Mouse (Mus musculus): ENCODE measurements around the gene Zfp870.

The Zfp870 gene

DNA sequence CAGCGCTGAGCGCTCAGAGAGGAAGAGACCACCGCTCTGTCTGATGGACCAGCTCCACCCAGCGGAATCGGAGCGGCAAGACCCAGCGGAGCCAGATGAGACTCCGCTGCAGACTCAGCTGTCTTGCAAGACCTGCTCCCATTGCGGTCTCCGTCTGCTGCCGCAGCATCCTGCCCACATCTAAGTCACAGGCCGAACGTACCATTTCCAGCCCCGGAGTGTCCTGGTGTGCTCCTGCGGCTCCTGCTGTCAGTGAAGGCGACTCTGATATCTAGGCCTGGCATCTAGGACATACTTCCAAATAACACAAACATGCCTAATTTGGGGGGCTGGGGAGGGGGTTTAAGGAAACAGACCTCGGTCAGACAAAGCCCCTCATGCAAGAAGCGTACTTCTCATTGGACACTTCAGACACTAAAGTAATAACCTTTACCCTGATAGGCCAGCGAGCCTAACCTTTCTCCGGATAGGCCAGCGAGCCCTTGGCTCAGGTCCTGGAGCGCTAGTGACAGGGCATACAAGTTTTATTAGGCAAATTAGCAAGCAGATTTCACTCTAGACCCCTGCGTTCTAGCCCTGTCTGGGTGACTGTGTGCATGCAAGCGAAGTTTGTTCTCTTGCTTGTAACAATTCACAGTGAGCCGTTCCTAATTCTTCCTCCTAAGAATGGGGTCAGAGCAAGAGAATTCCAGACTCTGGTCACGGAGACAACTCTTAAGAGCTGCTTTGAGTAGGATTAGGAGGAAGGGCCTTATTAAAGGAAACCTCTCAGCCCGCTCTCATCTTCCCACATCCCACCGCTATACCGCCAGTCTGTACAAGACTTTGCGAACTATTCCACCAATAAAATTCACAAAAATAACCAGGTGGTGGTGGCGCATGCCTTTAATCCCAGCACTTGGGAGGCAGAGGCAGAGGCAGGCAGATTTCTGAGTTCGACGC is at the start of gene Zfp870:
Gene Zfp870, minus strand, starts transcription at position 404 of the 942 bp plus-strand sequence.
- DNase-seq, result peak; percentile 75 to 83

DNA sequence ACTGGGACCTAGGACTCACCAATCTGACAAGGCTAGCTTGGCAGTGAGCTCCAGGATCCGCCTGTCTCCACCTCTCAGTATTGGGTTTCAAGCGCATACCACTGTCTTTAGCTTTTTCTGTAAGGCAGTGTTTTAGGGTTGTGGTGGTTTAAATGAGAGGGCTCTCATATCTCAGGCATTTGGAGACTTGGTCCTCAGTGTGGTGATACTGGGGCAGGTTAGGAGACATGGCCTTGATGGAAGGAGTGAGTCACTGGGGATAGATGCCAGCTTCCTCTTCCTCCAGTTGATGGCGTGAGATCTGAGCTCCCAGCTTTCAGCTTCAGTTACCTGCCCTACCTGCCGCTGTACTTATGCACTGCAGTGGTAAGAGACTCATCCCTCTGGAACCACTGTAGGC is 48.4 kb upstream of the Zfp870 start:
- no peak for DNase-seq

DNA sequence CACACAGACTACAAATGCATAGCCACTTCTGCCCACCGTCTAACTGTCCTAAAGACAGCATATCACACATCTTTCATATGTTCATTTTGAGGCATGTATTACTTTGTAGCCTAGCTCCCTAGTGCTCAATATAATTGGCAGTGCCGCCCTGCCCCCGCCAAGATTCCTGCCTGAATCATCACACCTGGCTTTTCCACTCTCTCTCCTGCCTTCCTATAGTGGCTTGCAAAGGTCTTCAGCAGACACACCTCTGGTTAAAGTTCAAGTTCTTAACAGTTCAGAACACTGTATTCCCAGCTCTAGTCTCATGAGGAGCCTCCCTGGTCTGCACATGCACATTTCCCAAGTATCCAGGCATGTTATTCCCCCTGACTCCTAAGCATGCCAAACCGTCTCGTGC is 36.4 kb upstream of the Zfp870 start:
- DNase-seq, result no peak

DNA sequence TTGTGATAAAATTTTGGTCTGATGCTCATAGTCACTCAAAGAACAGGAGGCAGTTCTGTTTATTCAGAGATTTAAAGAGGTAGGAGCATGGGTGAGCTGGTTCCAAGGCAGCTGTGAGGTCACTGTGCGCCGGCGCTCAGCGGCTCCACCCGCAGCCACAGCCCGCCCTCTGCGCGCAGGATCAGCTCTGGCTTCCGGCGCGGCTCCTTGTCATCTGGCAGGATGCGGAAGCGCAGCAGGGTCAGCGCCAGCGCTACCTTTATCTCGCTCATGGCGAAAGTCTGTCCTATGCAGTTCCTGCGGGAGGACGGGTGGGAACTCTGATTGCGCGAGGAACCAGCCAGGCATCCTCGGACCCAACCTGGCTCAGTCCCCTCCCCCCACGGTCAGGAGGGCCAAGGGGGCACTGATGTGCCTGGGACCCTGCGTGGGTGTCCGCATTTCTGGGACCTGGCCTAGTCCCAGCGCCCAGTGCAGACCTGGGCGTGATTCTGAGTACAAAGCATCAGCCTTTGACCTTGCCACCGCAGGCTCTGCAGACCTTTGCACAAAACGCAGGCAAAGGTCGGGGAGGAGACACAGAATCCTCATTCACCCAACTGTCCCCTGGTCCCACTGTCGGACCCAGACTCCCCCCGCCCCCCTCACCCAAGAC is 33.3 kb upstream of the Zfp870 start:
- peak; percentile 69 to 77 for DNase-seq

DNA sequence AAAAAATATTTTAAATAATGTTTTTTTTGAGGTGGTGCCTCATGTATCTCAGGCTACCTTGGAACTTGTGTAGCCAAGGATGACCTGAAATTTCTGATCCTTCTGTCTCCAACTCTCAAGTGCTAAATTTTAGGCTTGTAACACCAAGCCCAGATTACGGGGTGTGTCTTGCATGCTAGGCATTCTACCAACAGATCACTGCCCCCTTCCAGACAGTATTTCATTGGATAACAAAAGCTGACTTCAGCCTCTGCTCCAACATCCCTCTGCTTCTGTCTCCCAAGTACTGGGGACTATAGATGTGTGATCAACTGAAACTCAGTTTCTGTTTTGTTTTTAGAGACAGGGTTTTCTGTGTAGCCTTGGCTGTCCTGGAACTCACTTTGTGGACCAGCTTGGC is 32.2 kb upstream of the Zfp870 start:
- no peak for DNase-seq

DNA sequence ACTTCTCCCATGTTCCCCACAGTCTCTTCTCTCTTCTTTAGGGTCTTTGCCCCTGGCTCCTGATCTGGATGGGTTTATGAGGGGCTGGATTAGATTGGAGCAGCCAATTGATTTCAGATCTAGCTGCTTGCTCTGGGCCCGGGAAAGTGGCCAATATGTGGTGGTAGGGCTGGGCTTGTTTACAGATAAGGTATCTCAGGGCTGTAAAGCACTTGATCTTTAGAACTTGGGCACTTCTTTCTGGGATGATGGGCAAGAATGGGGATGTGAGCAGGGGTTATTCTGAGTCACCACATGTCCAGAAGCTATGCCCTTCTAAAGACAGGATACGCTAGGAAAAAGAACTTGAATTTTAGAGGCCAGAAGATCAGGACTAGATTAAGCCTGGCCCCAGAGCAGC is 27.7 kb upstream of the Zfp870 start:
- no peak for DNase-seq

DNA sequence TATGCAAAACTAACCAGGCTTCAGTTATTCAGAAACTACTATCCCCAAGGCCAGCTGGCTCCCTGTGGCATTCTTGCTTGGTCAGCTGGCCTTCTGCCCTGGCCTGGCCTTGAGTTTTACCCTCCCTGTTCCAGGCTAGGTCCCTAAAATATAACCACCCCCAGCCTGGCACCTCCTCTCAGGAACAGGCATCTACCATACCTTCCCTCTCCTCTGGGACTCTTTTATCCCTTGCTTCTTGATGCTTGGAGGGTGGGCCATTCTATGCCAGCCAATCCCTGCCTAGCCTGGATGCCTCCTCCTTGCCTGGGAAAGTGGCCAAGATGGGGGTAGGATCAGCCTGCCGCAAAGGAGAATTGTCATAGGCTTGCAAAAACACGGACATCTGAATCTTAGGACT is 25.7 kb upstream of the Zfp870 start, which contains the start of gene Cyp4f14:
Gene Cyp4f14, minus strand, starts transcription at position 212 of the 400 bp plus-strand sequence.
- DNase-seq, result peak; percentile 45

DNA sequence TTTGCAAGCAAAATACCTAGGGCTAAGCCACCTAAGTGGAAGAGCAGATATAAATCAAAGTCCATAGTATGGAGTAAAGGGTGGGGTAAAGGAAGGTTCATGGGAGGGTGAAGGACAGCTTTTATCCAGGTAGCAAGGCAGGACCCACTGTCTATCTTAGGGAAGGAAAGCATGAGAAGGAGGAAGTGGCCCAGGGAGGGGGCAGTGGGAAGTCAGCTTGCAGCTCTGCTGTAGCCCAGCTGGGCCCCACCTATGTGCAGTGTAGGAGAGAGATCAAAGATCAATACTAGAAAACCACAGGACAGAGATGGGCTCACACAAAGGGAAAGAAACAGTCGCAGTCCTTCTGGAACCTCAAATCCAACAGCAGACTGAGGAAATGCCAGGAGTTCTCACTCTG is 24.6 kb upstream of the Zfp870 start:
- no peak for DNase-seq

DNA sequence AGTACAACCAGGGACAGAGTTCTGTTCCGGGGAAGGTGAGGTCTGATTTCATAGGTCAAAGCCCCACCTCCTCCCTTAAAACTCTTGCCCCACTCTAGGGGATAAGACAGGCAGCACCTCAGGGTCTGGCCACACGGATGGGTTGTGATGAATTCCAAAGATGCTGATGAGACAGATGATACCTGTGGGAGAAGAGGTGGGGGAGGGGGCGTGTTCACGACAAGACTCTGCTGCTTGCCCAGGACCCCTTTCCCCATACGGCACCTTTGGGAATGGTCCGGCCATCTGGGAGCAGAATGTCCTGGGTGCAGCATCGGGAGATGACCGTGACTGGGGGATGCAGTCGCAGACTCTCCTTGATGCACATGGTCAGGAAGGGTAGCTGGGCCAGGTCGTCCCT is 14.7 kb upstream of the Zfp870 start:
- no peak for DNase-seq

DNA sequence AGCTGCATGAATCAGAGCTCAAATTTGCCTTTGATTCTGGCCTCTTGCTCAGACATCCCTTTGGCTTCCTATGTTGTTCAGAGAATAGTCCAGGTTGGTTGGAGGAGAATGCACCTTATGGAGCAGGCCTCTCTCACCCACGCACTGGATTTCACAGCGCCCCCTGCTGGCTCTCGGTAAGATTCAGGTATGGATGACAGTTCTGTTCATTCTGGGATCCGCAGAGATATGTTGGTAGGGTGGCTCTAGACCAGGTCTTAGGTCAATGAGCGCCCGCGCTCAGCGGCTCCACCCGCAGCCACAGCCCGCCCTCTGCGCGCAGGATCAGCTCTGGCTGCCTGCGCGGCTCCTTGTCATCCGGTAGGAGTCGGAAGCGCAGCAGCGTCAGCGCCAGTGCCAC is 13.8 kb upstream of the Zfp870 start:
- DNase-seq, result peak; percentile 59

DNA sequence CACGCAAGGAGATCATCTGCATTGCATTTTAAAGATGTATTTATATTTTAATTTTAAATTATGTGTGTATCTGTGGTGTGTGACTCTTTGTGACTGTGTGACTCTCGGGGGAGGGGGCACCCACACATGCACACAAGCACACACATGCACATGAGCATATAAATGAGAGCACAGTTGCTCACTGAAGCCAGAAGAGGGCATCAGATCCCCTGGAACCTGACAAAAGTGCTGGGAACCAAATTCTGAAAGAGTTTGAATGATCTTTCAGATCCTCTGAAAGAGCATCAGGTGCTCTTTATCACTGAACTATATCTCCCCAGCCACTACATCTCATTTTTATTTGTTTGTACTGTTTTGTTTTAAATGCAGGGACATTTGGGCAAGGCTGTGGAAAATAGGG is 13.0 kb upstream of the Zfp870 start:
- no peak for DNase-seq

DNA sequence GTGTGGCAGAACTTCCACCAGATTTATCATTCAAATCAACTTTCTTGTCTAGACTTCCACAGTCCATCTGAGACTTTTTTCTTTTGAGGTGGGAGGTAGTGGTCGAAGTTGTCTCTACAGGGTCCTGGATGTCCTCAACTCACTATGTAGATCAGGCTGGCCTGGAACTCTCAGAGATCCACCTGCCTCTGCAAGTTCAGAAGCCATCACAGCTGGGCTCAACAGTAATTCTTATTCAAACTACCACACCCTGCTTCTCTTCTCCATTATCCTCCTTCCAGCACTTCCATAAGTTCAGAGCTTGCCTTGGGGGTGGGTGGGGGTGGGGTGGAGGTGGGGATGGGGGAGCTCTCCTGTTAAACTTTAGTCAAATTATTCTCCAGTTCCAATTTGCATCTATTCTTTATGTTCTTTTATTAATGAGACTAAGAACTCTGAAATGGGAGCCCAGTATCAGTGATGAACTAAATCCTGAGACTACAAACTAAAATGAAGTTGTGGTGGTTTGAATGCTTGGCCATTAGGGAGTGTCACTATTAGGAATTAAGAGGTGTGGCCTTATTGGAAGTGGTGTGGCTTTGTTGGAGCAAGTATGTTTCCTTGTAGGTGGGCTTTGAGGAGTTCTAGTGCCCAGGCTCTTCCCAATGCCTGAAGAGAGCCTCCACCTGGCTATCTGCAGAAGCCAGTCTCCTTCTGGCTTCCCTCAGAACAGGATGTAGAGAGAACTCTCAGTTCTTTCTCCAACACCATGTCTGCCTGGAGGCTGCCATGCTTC is 10.5 kb upstream of the Zfp870 start:
- DNase-seq, result no peak

DNA sequence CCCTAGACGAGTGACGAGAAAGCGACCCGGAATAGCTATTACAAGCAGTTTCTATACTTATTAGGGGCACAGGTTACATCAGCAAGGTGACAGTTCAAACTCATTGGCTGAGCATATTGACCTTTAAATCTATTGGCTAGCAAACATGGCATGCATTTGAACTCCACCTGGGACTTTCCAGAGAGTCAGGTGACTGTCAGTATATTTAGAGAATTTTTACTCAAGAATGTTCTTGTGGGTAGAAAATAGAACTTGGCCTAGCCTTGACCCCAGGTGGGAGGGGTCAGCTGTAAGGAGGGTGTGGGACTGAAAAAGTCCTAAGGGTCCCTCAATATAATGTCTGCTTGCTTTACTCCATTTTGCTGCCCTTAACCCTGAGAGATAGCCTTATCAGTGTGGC is 4.0 kb upstream of the Zfp870 start:
- DNase-seq, result no peak

DNA sequence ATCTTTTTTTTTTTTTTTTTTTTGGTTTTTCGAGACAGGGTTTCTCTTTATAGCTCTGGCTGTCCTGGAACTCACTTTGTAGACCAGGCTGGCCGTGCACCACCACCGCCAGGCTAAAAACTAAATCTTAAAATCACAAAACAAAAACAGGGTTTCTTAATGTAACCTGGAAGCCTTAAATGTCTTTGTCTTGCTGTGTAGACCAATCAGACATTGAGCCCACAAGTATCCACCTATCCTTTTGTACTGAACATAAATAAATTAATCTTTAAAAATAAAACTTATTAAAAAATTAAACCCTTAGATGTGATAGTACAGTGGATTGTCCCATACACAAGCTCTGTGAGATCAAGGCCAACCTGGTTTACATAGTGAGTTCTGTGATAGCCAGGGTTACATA is 2.5 kb upstream of the Zfp870 start:
- DNase-seq, result no peak

DNA sequence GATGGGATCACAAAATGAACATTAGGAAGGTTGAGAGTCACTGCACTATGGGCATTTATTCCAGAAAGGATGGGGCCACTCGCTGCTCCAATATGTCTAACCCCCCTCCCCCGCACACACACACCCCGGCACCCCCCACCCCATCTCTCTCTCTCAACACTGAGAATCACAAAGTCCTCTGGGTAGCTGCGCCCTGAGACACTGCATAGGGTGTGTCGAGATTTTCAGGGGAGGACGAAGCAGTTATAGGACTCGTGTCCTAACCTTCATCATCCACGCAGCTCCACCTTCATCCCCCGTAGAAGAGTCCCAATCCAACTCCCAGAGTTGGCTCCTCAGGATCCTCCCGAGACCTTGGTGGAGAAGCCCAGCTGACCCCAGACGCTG is 597 bp downstream of the Zfp870 start:
- no peak for DNase-seq

DNA sequence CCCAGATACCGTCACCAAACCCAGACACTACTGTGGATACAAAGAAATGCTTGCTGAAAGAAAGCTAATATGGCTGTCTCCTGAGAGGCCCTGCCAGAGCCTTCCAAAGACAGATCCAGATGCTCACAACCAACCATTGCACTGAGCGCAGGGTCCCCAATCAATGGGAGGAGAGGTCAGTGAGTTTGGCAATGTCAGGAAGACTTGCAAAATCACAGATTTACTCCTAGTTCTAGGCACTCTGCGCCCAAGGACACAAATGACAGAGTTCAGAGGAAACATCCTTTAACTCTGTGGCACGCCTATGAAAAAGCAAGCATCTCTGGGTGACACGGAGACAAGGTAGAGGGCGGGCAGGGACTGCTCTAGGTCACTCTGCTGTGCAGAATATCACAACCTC is 1.8 kb downstream of the Zfp870 start:
- DNase-seq, result no peak

DNA sequence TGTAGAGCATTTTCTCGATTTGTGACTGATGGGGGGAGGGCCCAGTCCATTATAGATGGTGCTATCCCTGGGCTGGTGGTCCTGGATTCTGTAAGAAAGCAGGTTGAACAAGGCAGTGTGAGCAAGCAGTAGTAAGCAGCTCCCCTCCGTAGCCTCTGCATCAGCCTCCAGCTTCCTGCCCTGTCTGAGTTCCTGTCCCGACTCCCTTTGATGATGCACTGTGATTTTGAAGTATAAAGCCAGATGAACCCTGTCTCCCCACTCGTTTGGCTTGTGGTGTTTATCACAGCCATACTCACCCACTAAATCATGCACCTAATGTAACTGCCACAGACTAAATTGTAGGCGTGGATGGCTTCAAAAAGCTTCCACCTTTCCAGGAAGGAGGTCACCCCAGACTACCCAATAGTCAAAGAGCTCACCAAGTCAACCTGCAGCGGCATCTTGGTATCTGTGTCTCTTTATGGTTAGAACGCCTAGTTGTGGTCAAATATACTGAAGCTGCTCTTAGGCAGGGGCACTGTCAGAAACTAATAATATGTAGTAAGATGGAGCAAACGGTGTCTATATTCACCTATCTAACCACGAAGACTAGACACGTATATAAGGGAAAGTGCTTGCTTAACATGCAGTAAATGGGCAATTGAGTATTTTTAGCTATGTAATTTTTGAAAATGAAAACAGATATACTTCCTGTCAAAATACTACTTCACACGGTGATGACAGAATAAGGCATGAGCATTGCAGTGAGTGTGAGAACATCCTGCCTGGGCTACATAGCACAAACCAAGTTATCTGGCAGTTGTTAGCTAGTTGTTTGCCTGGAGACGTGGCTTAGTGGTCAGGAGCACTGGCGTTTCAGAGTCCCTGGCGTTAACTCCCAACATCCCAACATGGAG is 10.9 kb downstream of the Zfp870 start:
- no peak for DNase-seq

DNA sequence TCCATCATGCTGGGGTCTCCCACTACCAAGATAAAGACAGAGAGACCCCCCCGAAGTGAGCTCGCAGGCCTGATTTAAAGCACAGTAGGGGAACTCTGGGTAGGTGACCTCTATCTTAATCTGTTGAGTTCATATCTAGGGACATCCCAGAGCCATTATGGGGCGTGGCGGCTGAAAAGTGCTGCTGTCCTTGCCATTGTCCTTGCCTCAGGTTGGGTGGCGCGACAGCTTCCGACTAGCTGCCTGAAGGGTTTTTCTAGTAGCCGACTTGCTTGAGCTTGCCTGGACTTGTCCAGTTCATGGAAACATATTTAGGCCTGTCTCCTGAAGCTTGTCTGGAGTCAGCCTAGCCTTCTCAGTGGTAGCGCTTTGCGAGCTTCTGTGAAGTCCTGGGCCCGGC is 12.7 kb downstream of the Zfp870 start:
- no peak for DNase-seq

DNA sequence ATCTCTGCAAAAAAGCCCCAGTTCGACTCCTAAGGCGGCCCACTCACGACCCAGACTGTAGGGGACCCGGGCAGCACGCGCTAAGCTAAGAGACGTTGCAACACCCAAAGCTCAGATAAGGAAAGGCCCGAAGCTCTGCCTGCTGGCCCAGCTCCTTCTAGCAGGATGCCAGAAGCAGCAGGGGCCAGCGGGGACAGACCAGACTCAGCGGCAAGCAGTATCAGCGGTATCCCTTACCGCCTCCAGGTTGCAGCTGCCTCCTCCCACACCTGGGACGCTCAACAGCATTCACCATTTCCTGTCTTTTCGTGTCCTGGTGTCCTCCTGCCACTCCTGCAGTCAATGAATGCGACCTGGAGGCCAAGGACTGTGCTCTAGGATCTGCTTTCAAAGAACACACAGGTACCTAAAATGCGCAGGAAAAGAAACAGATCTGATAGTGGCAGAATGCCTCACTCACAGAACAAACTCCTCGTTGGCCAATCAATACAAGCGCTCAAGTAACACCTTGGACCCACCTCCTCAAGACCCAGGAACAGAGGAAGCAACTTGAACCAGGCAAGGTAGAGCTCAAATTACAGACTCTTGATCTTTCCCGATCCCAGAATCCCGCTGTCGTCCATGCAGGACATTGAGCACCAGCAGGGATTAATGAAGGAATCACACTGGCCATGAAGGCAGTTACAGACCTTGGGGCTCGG is 13.8 kb downstream of the Zfp870 start:
- no peak for DNase-seq

DNA sequence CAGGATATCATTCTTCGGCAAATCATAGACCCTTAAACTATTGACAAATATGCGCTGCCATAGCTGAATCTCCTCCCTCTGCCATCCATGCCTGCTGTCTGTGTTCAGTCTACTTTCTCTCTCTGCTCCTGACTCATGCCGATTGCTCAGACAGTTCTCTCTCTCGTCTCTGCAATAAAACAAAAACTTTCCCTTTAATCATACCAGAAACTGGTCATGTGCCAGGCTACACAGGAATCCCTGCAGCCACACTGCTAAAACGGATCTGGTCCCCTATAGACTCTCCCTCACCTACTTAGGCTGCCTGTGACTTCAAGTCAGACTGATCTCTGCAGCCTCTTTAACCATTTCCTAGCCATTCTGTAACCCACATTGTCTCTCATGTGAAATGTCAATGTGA is 18.7 kb downstream of the Zfp870 start:
- no peak for DNase-seq

DNA sequence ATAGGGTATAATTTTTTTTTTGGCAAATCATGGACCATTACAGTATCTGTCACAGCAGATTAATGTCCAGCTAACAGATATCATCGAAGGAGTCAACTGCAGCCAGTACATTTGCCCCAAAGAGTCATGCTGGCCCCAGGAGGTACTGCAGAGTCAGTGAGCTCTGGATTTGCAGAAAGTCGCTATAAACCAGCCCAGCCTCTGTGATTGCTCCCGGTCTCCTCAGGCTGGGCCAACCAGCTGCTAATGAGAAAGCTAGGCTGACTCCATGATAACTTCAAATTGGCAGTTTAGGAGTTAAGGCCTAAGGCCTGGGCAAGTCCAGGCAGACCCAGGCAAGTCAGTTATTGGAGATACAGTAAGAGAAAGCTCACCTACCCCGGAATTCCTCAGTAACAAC is 19.4 kb downstream of the Zfp870 start:
- no peak for DNase-seq

DNA sequence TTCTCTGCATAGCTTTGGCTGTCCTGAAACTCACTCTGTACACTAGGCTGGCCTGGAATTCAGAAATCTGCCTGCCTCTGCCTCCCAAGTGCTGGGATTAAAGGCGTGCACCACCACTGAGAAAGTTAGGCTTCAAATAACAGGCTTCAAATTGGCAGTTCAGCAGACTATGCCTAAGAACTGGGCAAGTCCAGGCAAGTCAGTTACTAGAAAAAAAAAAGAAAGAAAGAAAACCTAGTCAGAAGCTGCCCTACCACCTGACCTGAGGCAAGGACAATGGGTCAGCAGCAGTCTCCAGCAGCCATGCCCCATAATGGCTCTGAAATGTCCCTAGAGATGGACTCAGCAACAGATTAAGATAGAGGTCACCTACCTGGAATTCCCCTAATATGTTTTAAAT is 20.0 kb downstream of the Zfp870 start:
- no peak for DNase-seq

All from cerebellum, postnatal 36 days (tissue).